Mouse (Mus musculus) brain, embryonic 14.5 days (tissue): ENCODE data around the gene 1700012B09Rik. TPM values are rescaled to one million over a fixed set of nuclear protein-coding genes. Genes with fewer than 3 reads are reported as not detected.
A peak's percentile ranks its signal among the peaks of the same experiment; 100 is the strongest.

ENCODE experiments used
- DNase-seq: peaks from one replicate; pipeline ENCODE4 v3.0.0-alpha.2; 2011; ENCODE audit warnings: low read depth
- CTCF ChIP-seq: fragments of 200-500 bp; IDR thresholded peaks from 2 replicates; pipeline ENCODE4 v1.5.1; 2012; ENCODE audit warnings: inconsistent platforms, mild to moderate bottlenecking, moderate library complexity, borderline replicate concordance; ENCODE audit not compliant: insufficient read depth, insufficient read length; ENCODE audit errors: extremely low read depth
- POLR2A ChIP-seq: fragments of 200-500 bp; IDR thresholded peaks from 2 replicates; pipeline ENCODE4 v1.6.1; 2012; ENCODE audit warnings: mild to moderate bottlenecking, inconsistent platforms, borderline replicate concordance; ENCODE audit not compliant: poor library complexity, insufficient read depth, insufficient read length, severe bottlenecking; ENCODE audit errors: extremely low read depth
- polyA plus RNA-seq: library from polyadenylated mRNA; depleted of rRNA; stranded (reverse); fragments of >200 nt; gene quantifications from 2 replicates; pipeline ENCODE4 v1.2.3, GENCODE M21; 2012

The 1700012B09Rik gene
- polyA plus RNA-seq, 1 experiment, result 1.3 TPM

DNA sequence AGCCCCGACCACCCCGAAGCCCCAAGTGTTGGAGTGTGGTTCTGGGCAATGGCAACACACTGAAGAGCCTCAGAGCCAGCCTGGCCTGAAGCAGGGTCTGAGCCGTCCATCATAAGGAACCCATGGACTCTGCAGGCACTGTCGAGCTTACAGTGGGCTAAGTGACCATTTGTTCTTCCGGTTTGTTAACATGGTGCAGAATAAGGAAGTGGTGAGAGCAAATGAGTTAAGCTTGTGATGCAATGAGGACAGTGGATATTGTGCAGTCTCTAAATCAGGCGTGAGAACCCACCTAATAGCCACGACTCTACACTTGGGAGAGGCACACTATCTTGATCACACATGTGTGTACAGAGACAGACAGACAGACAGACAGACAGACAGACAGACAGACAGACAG is 12.2 kb downstream of the 1700012B09Rik start:
- TF ChIP-seq POLR2A, result no peak
- no peak for TF ChIP-seq CTCF
- no peak for DNase-seq

GRCm38 (mm10) chr9:14754469-14754868 is 16.4 kb downstream of the 1700012B09Rik start:
- no peak for TF ChIP-seq POLR2A
- no peak for TF ChIP-seq CTCF
- DNase-seq, result no peak

- TF ChIP-seq CTCF, result no peak
- no peak for TF ChIP-seq POLR2A
- no peak for DNase-seq
Measured at GRCm38 (mm10) chr9:14753947-14754346, 16.9 kb downstream of the 1700012B09Rik start.

- DNase-seq, result peak; percentile 35
- TF ChIP-seq CTCF, result no peak
- TF ChIP-seq POLR2A, result no peak
Measured at GRCm38 (mm10) chr9:14752001-14752522, 18.8 kb downstream of the 1700012B09Rik start, which contains the start of gene Fut4. TSS of gene Fut4 (minus strand) at chr9:14752393.

DNA sequence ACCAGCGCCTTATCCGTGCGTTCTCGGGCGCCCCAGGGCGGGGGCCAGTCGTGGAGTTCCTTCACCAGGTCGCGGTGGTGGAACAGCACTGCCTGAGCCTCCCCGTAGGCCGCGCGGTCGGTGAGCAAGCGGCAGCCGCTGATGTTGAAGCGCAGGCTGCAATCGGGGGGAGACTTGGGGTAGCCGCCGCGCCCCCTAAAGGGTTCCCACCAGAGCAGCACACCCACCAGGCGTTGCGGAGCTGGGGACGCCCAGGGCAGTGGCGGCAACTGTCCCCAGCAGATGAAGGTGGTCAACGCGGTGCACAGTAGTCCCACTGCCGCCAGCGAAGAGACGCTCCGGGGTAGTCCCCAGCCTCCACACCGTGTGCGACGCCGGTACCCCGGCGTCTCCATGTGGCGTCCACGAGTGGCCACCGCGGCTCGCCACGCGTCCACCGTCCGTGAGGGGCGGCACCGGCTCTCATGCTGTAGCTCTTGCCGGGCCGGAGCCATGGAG is 19.3 kb downstream of the 1700012B09Rik start:
- TF ChIP-seq POLR2A, result no peak
- no peak for TF ChIP-seq CTCF

DNA sequence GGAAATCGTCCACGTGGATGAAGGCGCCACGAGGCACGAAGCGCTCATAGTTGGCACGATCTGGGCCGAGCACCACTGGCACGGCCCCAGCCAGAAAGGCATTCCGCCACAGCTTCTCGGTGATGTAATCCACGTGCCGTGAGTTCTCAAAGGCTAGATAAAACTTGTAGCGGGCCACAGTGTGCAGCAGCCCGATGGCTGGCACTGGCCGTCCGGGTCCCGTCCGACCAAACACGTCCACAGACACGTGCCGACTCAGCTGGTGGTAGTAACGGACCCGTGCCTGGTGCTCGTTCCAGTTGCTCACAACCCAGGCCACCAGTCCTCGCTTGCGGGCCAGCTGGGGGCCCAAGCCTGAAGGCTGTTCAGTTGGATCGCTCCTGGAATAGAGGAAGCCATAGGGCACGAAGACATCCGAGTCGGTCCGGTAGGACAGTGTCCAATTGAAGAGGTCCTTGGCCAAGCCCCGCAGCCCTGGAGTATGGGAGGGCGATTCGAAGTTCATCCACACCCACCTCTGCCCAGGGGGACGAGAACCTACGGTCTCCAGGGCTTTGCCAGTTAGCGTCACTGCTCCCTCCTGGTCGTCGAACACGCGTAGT is 19.8 kb downstream of the 1700012B09Rik start:
- no peak for TF ChIP-seq CTCF
- TF ChIP-seq POLR2A, result no peak
- peak; percentile 37 for DNase-seq

More for the DNA sequence above, 19.3 kb downstream of the 1700012B09Rik start:
- peak; percentile 51 for DNase-seq

- TF ChIP-seq POLR2A (no peak), CTCF (no peak)
- DNase-seq, result no peak
Measured at GRCm38 (mm10) chr9:14740151-14740924, 30.5 kb downstream of the 1700012B09Rik start, which contains the start of gene Piwil4. TSS of gene Piwil4 (minus strand) at chr9:14740733.

- no peak for DNase-seq
- TF ChIP-seq POLR2A, result no peak
- no peak for TF ChIP-seq CTCF
Measured at GRCm38 (mm10) chr9:14739498-14740150, 31.2 kb downstream of the 1700012B09Rik start.

DNA sequence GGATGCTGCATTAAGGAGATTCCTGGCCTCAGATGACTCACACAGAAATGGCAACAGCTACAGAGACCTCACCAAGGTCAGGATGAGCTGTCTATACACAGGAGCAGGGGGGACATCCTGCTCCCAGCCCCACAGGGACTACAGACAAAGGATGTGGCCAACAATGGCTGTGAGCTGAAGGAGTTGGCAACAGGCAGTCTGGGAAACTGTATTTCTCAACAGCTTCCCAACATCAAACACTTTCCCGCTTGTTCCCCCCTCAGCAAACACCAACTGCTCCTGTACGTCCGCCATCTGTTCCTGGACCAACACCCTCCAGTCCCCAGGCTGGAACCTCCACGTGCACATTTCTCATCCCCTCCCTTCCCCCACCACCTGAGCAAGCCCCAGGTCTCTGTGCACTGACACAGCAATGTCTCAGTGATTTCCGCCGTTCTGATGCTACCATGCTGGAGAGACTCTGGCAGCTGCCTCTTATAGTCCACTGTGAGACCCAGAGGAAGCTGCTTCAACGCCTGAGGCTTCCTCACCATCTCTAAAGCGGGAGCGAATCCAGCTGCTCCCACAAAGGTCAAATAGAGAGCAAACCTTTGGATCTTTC is 39.8 kb downstream of the 1700012B09Rik start:
- DNase-seq, result peak; percentile 42
- no peak for TF ChIP-seq CTCF
- TF ChIP-seq POLR2A, result no peak

GRCm38 (mm10) chr9:14728365-14728764 is 42.5 kb downstream of the 1700012B09Rik start:
- no peak for DNase-seq
- no peak for TF ChIP-seq CTCF
- TF ChIP-seq POLR2A, result no peak
